ENCODE assay signal across 23 mouse cellular contexts in genomic region chr6:142527931-142528562, GRCm38 (mm10). TPM values are rescaled to one million over a fixed set of nuclear protein-coding genes. Genes with fewer than 3 reads are reported as not detected.
DNase-seq lines count a peak whose midpoint lies in the region; ATAC-seq lines count a peak whose summit lies in the region.
"Had no signal": no experiment of that assay in that cellular context is flagged by ENCODE, and none has a peak within 500 bp of the region (broad histone marks: within the 10 kb centered on the region; RNA-seq: fewer than 3 reads in every experiment).

No protein-coding gene starts in this region.

- no peaks in the 10 kb centered on the region for H3K36me3 ChIP-seq in kidney, embryonic 14.5 days (ENCODE audit: control insufficient read depth, insufficient read depth, low read length)
- no peaks in the 10 kb centered on the region for H3K36me3 ChIP-seq in lung, embryonic 16.5 days (ENCODE audit: control insufficient read depth, insufficient read depth, low read length)
- no peaks in the 10 kb centered on the region for H3K36me3 ChIP-seq in kidney, embryonic 16.5 days (ENCODE audit: insufficient read depth, low read length)
- H3K36me3 ChIP-seq: forebrain, embryonic 15.5 days; heart, embryonic 12.5 days; hindbrain, embryonic 12.5 days; limb, embryonic 10.5 days had no signal

- H3K4me3 ChIP-seq in kidney, embryonic 14.5 days (ENCODE audit: low read length): no peak overlapping the region
- no peak overlapping the region for H3K4me3 ChIP-seq in lung, embryonic 16.5 days (ENCODE audit: low read length)
- H3K4me3 ChIP-seq in kidney, embryonic 16.5 days (ENCODE audit: low read length): no peak overlapping the region
- H3K4me3 ChIP-seq: forebrain, embryonic 15.5 days; heart, embryonic 12.5 days; hindbrain, embryonic 12.5 days; left cerebral cortex, adult 2 months; limb, embryonic 10.5 days had no signal

- 37% methylated on average over 1 of the region's 1 CpGs for WGBS in kidney, embryonic 14.5 days
- 23% methylated on average over 1 of the region's 1 CpGs for WGBS in lung, embryonic 16.5 days
- WGBS in kidney, embryonic 16.5 days: 33% methylated on average over 1 of the region's 1 CpGs

- no peaks in the 10 kb centered on the region for H3K27me3 ChIP-seq in kidney, embryonic 14.5 days (ENCODE audit: control insufficient read depth, insufficient read depth, low read length)
- no peaks in the 10 kb centered on the region for H3K27me3 ChIP-seq in lung, embryonic 16.5 days (ENCODE audit: control insufficient read depth, insufficient read depth, low read depth, low read length)
- H3K27me3 ChIP-seq in kidney, embryonic 16.5 days (ENCODE audit: insufficient read depth, low read length): no peaks in the 10 kb centered on the region
- H3K27me3 ChIP-seq: forebrain, embryonic 15.5 days; heart, embryonic 12.5 days; hindbrain, embryonic 12.5 days had no signal

- no peaks in the 10 kb centered on the region; the same call in 1 of the 2 replicates for H3K4me1 ChIP-seq in kidney, embryonic 14.5 days (ENCODE audit: control insufficient read depth, insufficient read depth, low read length)
- peaks cover 18% of the 10 kb centered on the region; the same call in 1 of the 2 replicates for H3K4me1 ChIP-seq in lung, embryonic 16.5 days (replicated peaks; ENCODE audit: control insufficient read depth, insufficient read depth, low read length)
- peaks cover 9% of the 10 kb centered on the region for H3K4me1 ChIP-seq in kidney, embryonic 16.5 days (ENCODE audit: insufficient read depth, low read length)
- H3K4me1 ChIP-seq: forebrain, embryonic 15.5 days; hindbrain, embryonic 12.5 days; limb, embryonic 10.5 days had no signal

- no peaks in the 10 kb centered on the region for H3K9me3 ChIP-seq in kidney, embryonic 14.5 days (ENCODE audit: control insufficient read depth, low read length)
- H3K9me3 ChIP-seq in lung, embryonic 16.5 days (ENCODE audit: control insufficient read depth, low read length): no peaks in the 10 kb centered on the region
- H3K9me3 ChIP-seq in kidney, embryonic 16.5 days (ENCODE audit: low read length): no peaks in the 10 kb centered on the region
- H3K9me3 ChIP-seq: forebrain, embryonic 15.5 days; heart, embryonic 12.5 days; hindbrain, embryonic 12.5 days; limb, embryonic 10.5 days had no signal

- no peak overlapping the region for H3K9ac ChIP-seq in kidney, embryonic 14.5 days (ENCODE audit: low read depth, low read length)
- no peak overlapping the region for H3K9ac ChIP-seq in lung, embryonic 16.5 days (ENCODE audit: low read length)
- no peak overlapping the region for H3K9ac ChIP-seq in kidney, embryonic 16.5 days (replicated peaks; ENCODE audit: low read length)
- H3K9ac ChIP-seq: forebrain, embryonic 15.5 days; heart, embryonic 12.5 days; hindbrain, embryonic 12.5 days; liver, embryonic 14.5 days had no signal

- no peak for ATAC-seq in kidney, embryonic 14.5 days (ENCODE audit: low FRiP score, low TSS enrichment)
- 0 out of 2 replicates have a peak, but pooled peaks have one; percentile 29 for ATAC-seq in lung, embryonic 16.5 days (ENCODE audit: low read depth)
- ATAC-seq in kidney, embryonic 16.5 days (ENCODE audit: low FRiP score, low TSS enrichment): peak; percentile 76
- ATAC-seq: forebrain, embryonic 15.5 days; inflammation-experienced regulatory T-cells, adult 6 months had no signal

- peak; percentile 68 for DNase-seq in kidney, adult 11 months
- no peak for DNase-seq in lung, adult 18-20 months
- DNase-seq in yolk sac, embryonic 10.5 days (ENCODE audit: low spot score): peak; percentile 60
- no peak for DNase-seq in adrenal gland, adult 8-10 months
- DNase-seq: cerebellum, postnatal 14 days; embryo, embryonic 11 days; gastrocnemius, postnatal 25 days; heart, postnatal 14 days; lung, postnatal 36 days had no signal

- no peak overlapping the region for H3K27ac ChIP-seq in kidney, embryonic 14.5 days (ENCODE audit: low read depth, low read length)
- H3K27ac ChIP-seq in lung, embryonic 16.5 days (ENCODE audit: low read length): peak overlapping the region; percentile 8; the same call in 1 of the 2 replicates
- H3K27ac ChIP-seq in kidney, embryonic 16.5 days (ENCODE audit: low read length): peak overlapping the region; percentile 59; the same call in 1 of the 2 replicates
- H3K27ac ChIP-seq: forebrain, embryonic 15.5 days; hindbrain, embryonic 12.5 days; left cerebral cortex, adult 2 months; limb, embryonic 10.5 days; liver, embryonic 14.5 days had no signal

- no peak overlapping the region for H3K4me2 ChIP-seq in kidney, embryonic 14.5 days (replicated peaks; ENCODE audit: low read depth, low read length)
- H3K4me2 ChIP-seq in lung, embryonic 16.5 days (ENCODE audit: low read depth, low read length): no peak overlapping the region
- no peak overlapping the region for H3K4me2 ChIP-seq in kidney, embryonic 16.5 days (replicated peaks; ENCODE audit: low read depth, low read length)
- H3K4me2 ChIP-seq: forebrain, embryonic 15.5 days; heart, embryonic 12.5 days; hindbrain, embryonic 12.5 days had no signal

RNA-seq across cellular contexts. Expression of gene Ldhb, which starts 20.3 kb away (rescaled TPM):
- polyA plus RNA-seq in kidney, embryonic 14.5 days (2014; fragmentation: Nextera tagmentation; extraction: Ambion mirVana): 578 and 592 TPM in 2 replicates
- polyA plus RNA-seq in lung, embryonic 16.5 days (2015; fragmentation: Nextera tagmentation; extraction: Ambion mirVana): 226 and 231 TPM in 2 replicates
- 945 and 1,022 TPM in 2 replicates for polyA plus RNA-seq in kidney, embryonic 16.5 days (2015; fragmentation: Nextera tagmentation; extraction: Ambion mirVana)
- total RNA-seq in adrenal gland, adult 8-10 months (2022): 100 to 1,000 TPM; 147 to 183 (median 159) TPM

RNA-seq across cellular contexts. Expression of gene Kcnj8, which starts 43.4 kb away (rescaled TPM):
- 18.8 and 21.0 TPM in 2 replicates for polyA plus RNA-seq in kidney, embryonic 14.5 days (2014; fragmentation: Nextera tagmentation; extraction: Ambion mirVana)
- polyA plus RNA-seq in lung, embryonic 16.5 days (2015; fragmentation: Nextera tagmentation; extraction: Ambion mirVana): 17.8 and 18.8 TPM in 2 replicates
- polyA plus RNA-seq in kidney, embryonic 16.5 days (2015; fragmentation: Nextera tagmentation; extraction: Ambion mirVana): 25.2 and 29.4 TPM in 2 replicates
- total RNA-seq in adrenal gland, adult 8-10 months (2022): 10 to 100 TPM in 2 of 4 experiments, 1 to 10 TPM in 2; 8.3 to 11.8 (median 10.1) TPM
- polyA plus RNA-seq: C2C12 had no signal

RNA-seq across cellular contexts. Expression of gene Gys2, which starts 55.1 kb away (rescaled TPM):
- not detected in 2 replicates for polyA plus RNA-seq in kidney, embryonic 14.5 days (2014; fragmentation: Nextera tagmentation; extraction: Ambion mirVana)
- polyA plus RNA-seq in lung, embryonic 16.5 days (2015; fragmentation: Nextera tagmentation; extraction: Ambion mirVana): 0.91 TPM in 1 of 2 replicates, not detected in the other
- 0.27 TPM in 2 replicates for polyA plus RNA-seq in kidney, embryonic 16.5 days (2015; fragmentation: Nextera tagmentation; extraction: Ambion mirVana)
- total RNA-seq in adrenal gland, adult 8-10 months (2022): 10 to 100 TPM in 1 of 4 experiments, 1 to 10 TPM in 3; 1.4 to 10.7 (median 5.0) TPM
- total RNA-seq: gastrocnemius, postnatal 25 days; left cerebral cortex, adult 2 months; megakaryocyte-erythroid progenitor cell, adult 5-6 weeks; midbrain, postnatal 0 days had no signal
- polyA plus RNA-seq: C2C12; embryonic facial prominence, embryonic 14.5 days; forebrain, embryonic 15.5 days; hindbrain, embryonic 12.5 days; inflammation-experienced regulatory T-cells, adult 6 months; limb, embryonic 10.5 days had no signal

Comparison
In these comparisons a context has a peak if more than half of its experiments do, and no peak if none do; other contexts are left out.
1. DNase-seq: peak in kidney, adult 11 months (single experiment) and yolk sac, embryonic 10.5 days (single experiment); none in lung, adult 18-20 months (0 of 2) and adrenal gland, adult 8-10 months (single experiment).